Mouse (Mus musculus): ENCODE measurements around the gene Brms1.
A peak's percentile ranks its signal among the peaks of the same experiment; 100 is the strongest.

The Brms1 gene

GRCm38 (mm10) chr19:5089324-5089723, 48.2 kb downstream of the Brms1 start:
- no peak for DNase-seq (ENCODE audit: low read depth)

GRCm38 (mm10) chr19:5092083-5092482, 50.9 kb downstream of the Brms1 start:
- DNase-seq (ENCODE audit: low read depth) = no peak

GRCm38 (mm10) chr19:5093481-5094242, 52.5 kb downstream of the Brms1 start:
- DNase-seq (ENCODE audit: low read depth) = no peak

GRCm38 (mm10) chr19:5094243-5094632, 53.1 kb downstream of the Brms1 start:
- DNase-seq (ENCODE audit: low read depth) = peak; percentile 90

- no peak for DNase-seq (ENCODE audit: low read depth)
These were observed 53.7 kb downstream of the Brms1 start for GRCm38 (mm10) chr19:5094746-5095417.

GRCm38 (mm10) chr19:5095887-5096474, 54.8 kb downstream of the Brms1 start:
- no peak for DNase-seq (ENCODE audit: low read depth)

- DNase-seq (ENCODE audit: low read depth) = no peak
These were observed 56.6 kb downstream of the Brms1 start for GRCm38 (mm10) chr19:5097521-5098362.

- no peak for DNase-seq (ENCODE audit: low read depth)
These were observed 57.4 kb downstream of the Brms1 start, which contains the start of gene Cnih2 for GRCm38 (mm10) chr19:5098363-5099143. Gene Cnih2, minus strand, starts transcription at chr19:5098521.

All from c-Kit-positive CD71-positive TER-119-negative erythroid progenitor cells, embryonic 14.5 days (primary cell).